Mouse (Mus musculus) embryonic facial prominence, embryonic 14.5 days (tissue): ENCODE measurements around the gene Plau. TPM values are rescaled to one million over a fixed set of nuclear protein-coding genes. Genes with fewer than 3 reads are reported as not detected.

Source experiments
- ATAC-seq: fragments of 200-750 bp; cut with Nextera tagmentation; 2 replicates; pipeline ENCODE4 v1.8.0; 2017; ENCODE audit warnings: low read depth, moderate number of reproducible peaks, moderate TSS enrichment
- DNase-seq: peaks from one replicate; pipeline ENCODE4 v3.0.0-alpha.2; 2015; ENCODE audit warnings: low spot score
- H3K27ac ChIP-seq: fragments of 300-500 bp; sonication (generic); replicated peaks from 2 replicates; pipeline ENCODE4 v1.5.1; 2014; ENCODE audit warnings: low read depth, mild to moderate bottlenecking, low read length, moderate library complexity
- H3K27me3 ChIP-seq: fragments of 300-500 bp; sonication (generic); replicated peaks from 2 replicates; pipeline ENCODE4 v1.6.1; 2014; ENCODE audit warnings: low read length; ENCODE audit not compliant: control insufficient read depth, insufficient read depth
- H3K36me3 ChIP-seq: fragments of 300-500 bp; sonication (generic); 2 replicates; pipeline ENCODE4 v1.6.1; 2014; ENCODE audit warnings: low read length, mixed read lengths; ENCODE audit not compliant: control insufficient read depth, insufficient read depth
- H3K4me1 ChIP-seq: fragments of 300-500 bp; sonication (generic); 2 replicates; pipeline ENCODE4 v1.6.1; 2014; ENCODE audit warnings: antibody characterized with exemption, low read length; ENCODE audit not compliant: control insufficient read depth, insufficient read depth
- H3K4me2 ChIP-seq: fragments of 300-500 bp; sonication (generic); 2 replicates; pipeline ENCODE4 v1.6.1; 2014; ENCODE audit warnings: low read depth, mild to moderate bottlenecking, low read length, moderate library complexity, mixed read lengths
- H3K4me3 ChIP-seq: fragments of 300-500 bp; sonication (generic); 2 replicates; pipeline ENCODE4 v1.5.1; 2014; ENCODE audit warnings: low read depth, mild to moderate bottlenecking, low read length
- H3K9ac ChIP-seq: fragments of 300-500 bp; sonication (generic); 2 replicates; pipeline ENCODE4 v1.6.1; 2014; ENCODE audit warnings: low read depth, mild to moderate bottlenecking, low read length, moderate library complexity, mixed read lengths
- H3K9me3 ChIP-seq: fragments of 300-500 bp; sonication (generic); 2 replicates; pipeline ENCODE4 v1.6.1; 2016; ENCODE audit warnings: low read length; ENCODE audit not compliant: control insufficient read depth
- WGBS: fragments of 180-500 bp; shearing (Covaris S2); extraction: QIAGEN DNeasy Blood & Tissue Kit; methylation state at CpG from one replicate; pipeline ENCODE4 v1.1.7; 2014; 5-methylcytosine and 5-hydroxymethylcytosine counted together
- polyA plus RNA-seq: library from polyadenylated mRNA; unstranded; fragments of >200 nt; fragmentation: Nextera tagmentation; extraction: Ambion mirVana; gene quantifications from 2 replicates; pipeline ENCODE4 v1.2.1, GENCODE M21; 2014

The Plau gene
- polyA plus RNA-seq, 1 experiment from 2014 or later = 2.5 TPM

GRCm38 (mm10) chr14:20844671-20845576 lies 8.5 kb downstream of the Plau start:
- no peak overlapping the region for H3K4me2 ChIP-seq
- 81% methylated on average over 10 of the region's 10 CpGs for WGBS
- H3K9me3 ChIP-seq = no peaks in the 10 kb centered on the region
- DNase-seq = no peak
- H3K27ac ChIP-seq = 0 out of 2 replicates have a peak overlapping the region, but pooled peaks have one; percentile 7
- no peaks in the 10 kb centered on the region for H3K27me3 ChIP-seq
- ATAC-seq = no peak
- no peaks in the 10 kb centered on the region for H3K36me3 ChIP-seq
- no peak overlapping the region for H3K4me3 ChIP-seq
- 0 out of 2 replicates have a peak, but pooled peaks cover 5% of the 10 kb centered on the region for H3K4me1 ChIP-seq
- no peak overlapping the region for H3K9ac ChIP-seq

DNA sequence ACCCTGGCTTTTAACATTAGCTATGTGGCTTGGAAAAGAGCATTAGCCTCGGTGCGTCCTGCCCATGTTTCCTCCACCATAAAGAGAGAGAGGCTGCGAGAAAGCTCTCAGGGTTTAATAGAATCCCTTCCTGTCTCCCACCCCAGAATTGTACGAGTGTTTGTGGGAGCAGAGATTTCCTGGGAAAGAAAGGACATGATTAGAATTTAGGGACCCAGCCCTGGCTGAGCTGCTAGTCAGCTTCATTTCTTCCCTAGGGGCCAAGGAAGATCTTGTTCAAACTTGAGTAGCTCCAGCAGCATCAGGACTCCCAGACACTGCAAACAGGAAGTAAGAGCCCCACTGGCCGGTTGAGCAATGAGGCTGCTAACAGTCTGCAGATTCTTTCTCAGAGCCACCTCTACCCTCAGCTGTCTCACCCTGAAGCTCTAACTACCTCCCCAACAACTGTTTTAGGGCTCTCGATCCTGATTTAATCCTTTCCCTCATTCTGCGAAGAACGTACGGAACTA lies 9.2 kb downstream of the Plau start:
- no peaks in the 10 kb centered on the region for H3K9me3 ChIP-seq
- ATAC-seq (0 out of 2 replicates have a peak, but pooled peaks have one; percentile 33), DNase-seq (peak; percentile 70)
- no peak overlapping the region for H3K9ac ChIP-seq
- WGBS = 59% methylated on average over 9 of the region's 9 CpGs
- no peaks in the 10 kb centered on the region for H3K36me3 ChIP-seq
- no peak overlapping the region for H3K4me3 ChIP-seq
- H3K27ac ChIP-seq = 0 out of 2 replicates have a peak overlapping the region, but pooled peaks have one; percentile 7
- no peak overlapping the region for H3K4me2 ChIP-seq
- 0 out of 2 replicates have a peak, but pooled peaks cover 5% of the 10 kb centered on the region for H3K4me1 ChIP-seq
- H3K27me3 ChIP-seq = no peaks in the 10 kb centered on the region

DNA sequence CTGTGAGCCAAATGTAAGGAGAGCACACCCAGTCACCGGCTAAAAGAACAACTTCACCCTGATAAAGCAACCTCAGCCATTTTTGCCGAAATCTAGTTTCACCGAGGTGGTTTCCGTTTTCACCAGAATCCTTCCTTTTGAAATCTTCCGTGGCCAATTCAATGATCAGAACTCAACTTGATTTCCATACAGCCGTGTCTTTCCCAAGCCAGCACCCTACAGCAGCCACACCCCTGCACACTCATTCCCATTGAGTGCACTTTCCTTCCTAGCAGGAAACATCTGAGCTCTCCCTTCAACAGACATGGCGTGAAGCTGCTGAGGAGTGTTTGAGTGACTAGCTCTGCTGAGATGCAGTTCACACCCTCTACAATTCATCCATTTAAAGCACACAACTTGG lies 9.8 kb downstream of the Plau start:
- ATAC-seq (no peak), DNase-seq (no peak)
- H3K9ac ChIP-seq = no peak overlapping the region
- H3K4me3 ChIP-seq = no peak overlapping the region
- H3K27me3 ChIP-seq = no peaks in the 10 kb centered on the region
- H3K27ac ChIP-seq = no peak overlapping the region
- H3K36me3 ChIP-seq = no peaks in the 10 kb centered on the region
- no peak overlapping the region for H3K4me2 ChIP-seq
- 74% methylated on average over 7 of the region's 7 CpGs for WGBS
- H3K4me1 ChIP-seq = 0 out of 2 replicates have a peak, but pooled peaks cover 5% of the 10 kb centered on the region
- no peaks in the 10 kb centered on the region for H3K9me3 ChIP-seq

DNA sequence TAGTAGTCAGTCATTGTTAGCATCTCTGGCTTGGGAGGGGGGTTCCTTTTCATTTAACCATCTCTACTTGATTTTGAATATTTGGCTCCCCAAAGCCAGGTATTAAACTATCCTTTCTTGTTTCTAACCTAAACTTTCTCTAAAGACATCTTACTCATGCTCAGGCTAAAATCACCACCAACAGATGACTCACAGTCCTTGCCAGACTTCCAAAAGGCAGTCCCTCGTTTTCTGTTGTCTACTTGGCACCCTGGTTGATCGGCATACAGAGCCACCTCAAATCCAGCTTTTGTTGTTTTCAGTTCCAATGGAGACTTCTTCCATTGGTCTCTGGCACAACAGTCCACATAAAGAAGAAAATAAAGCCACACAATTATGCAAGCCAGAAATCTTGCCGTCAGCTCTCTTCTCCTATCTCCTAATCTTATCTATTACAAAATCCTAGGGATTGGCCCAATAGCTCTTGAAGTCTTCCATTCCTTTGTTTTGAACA lies 11.2 kb downstream of the Plau start:
- Histone ChIP-seq H3K4me3 (no peak overlapping the region), H3K4me1 (0 out of 2 replicates have a peak, but pooled peaks cover 5% of the 10 kb centered on the region), H3K9ac (no peak overlapping the region), H3K4me2 (no peak overlapping the region), H3K27me3 (no peaks in the 10 kb centered on the region), H3K27ac (no peak overlapping the region), H3K36me3 (no peaks in the 10 kb centered on the region), H3K9me3 (no peaks in the 10 kb centered on the region)
- no peak for DNase-seq
- 82% methylated on average over 3 of the region's 3 CpGs for WGBS
- no peak for ATAC-seq

DNA sequence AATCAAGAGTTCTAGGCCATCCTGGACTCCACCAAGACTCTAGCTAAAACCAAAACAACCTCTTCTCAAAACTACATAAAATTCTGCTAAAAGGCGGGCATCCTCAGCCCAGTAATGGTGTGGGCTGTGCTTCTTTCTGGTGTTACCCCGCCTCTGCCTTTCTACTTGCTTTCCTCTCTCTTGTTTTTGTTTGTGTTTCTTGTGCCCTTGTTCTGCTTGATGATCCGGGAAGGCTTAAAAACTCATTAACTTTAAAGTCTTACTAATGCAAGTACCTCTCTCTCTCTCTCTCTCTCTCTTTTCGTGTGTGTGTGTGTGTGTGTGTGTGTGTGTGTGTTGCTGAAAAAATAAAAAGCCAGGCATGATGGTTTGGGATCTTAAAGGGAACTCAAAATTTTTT lies 13.3 kb downstream of the Plau start:
- Histone ChIP-seq H3K4me2 (no peak overlapping the region), H3K4me1 (0 out of 2 replicates have a peak, but pooled peaks cover 5% of the 10 kb centered on the region), H3K4me3 (no peak overlapping the region), H3K27ac (no peak overlapping the region), H3K36me3 (no peaks in the 10 kb centered on the region), H3K27me3 (no peaks in the 10 kb centered on the region), H3K9ac (no peak overlapping the region), H3K9me3 (no peaks in the 10 kb centered on the region)
- WGBS = 76% methylated on average over 4 of the region's 4 CpGs
- no peak for ATAC-seq
- no peak for DNase-seq

- Histone ChIP-seq H3K4me3 (no peak overlapping the region), H3K36me3 (no peaks in the 10 kb centered on the region), H3K27ac (no peak overlapping the region), H3K4me1 (0 out of 2 replicates have a peak, but pooled peaks cover 1% of the 10 kb centered on the region), H3K27me3 (no peaks in the 10 kb centered on the region), H3K9me3 (no peaks in the 10 kb centered on the region), H3K4me2 (no peak overlapping the region), H3K9ac (no peak overlapping the region)
- DNase-seq (no peak), ATAC-seq (no peak)
- WGBS = 54% methylated on average over 2 of the region's 2 CpGs
Observed at GRCm38 (mm10) chr14:20850498-20850897, 14.0 kb downstream of the Plau start.

- ATAC-seq (no peak), DNase-seq (no peak)
Observed at GRCm38 (mm10) chr14:20851776-20852175, 15.3 kb downstream of the Plau start.

GRCm38 (mm10) chr14:20861152-20861551 lies 24.7 kb downstream of the Plau start:
- no peak overlapping the region for H3K27ac ChIP-seq
- 64% methylated on average over 2 of the region's 2 CpGs for WGBS
- no peak for ATAC-seq

More at GRCm38 (mm10) chr14:20851776-20852175, 15.3 kb downstream of the Plau start:
- H3K9me3 ChIP-seq = no peaks in the 10 kb centered on the region
- no peaks in the 10 kb centered on the region for H3K36me3 ChIP-seq
- H3K4me3 ChIP-seq = no peak overlapping the region
- no peaks in the 10 kb centered on the region for H3K4me1 ChIP-seq
- H3K9ac ChIP-seq = no peak overlapping the region
- H3K27ac ChIP-seq = no peak overlapping the region
- H3K27me3 ChIP-seq = no peaks in the 10 kb centered on the region
- no peak overlapping the region for H3K4me2 ChIP-seq

More at GRCm38 (mm10) chr14:20861152-20861551, 24.7 kb downstream of the Plau start:
- no peaks in the 10 kb centered on the region for H3K4me1 ChIP-seq
- no peaks in the 10 kb centered on the region for H3K9me3 ChIP-seq
- no peak for DNase-seq
- no peak overlapping the region for H3K4me3 ChIP-seq
- H3K4me2 ChIP-seq = no peak overlapping the region
- H3K36me3 ChIP-seq = no peaks in the 10 kb centered on the region
- no peaks in the 10 kb centered on the region for H3K27me3 ChIP-seq
- no peak overlapping the region for H3K9ac ChIP-seq
